Mouse (Mus musculus) hematopoietic multipotent progenitor cell, adult 10-12 weeks (in vitro differentiated cells): Measurements from ENCODE around the gene Dmwd. TPM values are rescaled to one million over a fixed set of nuclear protein-coding genes. Genes with fewer than 3 reads are reported as not detected.

Experiments used
- polyA plus RNA-seq: library from polyadenylated mRNA; stranded (reverse); fragments of >175 nt; gene quantifications from 2 replicates; pipeline ENCODE4 v1.2.3, GENCODE M21; 2012; ENCODE audit warnings: low replicate concordance

Dmwd gene
- polyA plus RNA-seq: 15.1 and 17.4 TPM in 2 replicates

DNA sequence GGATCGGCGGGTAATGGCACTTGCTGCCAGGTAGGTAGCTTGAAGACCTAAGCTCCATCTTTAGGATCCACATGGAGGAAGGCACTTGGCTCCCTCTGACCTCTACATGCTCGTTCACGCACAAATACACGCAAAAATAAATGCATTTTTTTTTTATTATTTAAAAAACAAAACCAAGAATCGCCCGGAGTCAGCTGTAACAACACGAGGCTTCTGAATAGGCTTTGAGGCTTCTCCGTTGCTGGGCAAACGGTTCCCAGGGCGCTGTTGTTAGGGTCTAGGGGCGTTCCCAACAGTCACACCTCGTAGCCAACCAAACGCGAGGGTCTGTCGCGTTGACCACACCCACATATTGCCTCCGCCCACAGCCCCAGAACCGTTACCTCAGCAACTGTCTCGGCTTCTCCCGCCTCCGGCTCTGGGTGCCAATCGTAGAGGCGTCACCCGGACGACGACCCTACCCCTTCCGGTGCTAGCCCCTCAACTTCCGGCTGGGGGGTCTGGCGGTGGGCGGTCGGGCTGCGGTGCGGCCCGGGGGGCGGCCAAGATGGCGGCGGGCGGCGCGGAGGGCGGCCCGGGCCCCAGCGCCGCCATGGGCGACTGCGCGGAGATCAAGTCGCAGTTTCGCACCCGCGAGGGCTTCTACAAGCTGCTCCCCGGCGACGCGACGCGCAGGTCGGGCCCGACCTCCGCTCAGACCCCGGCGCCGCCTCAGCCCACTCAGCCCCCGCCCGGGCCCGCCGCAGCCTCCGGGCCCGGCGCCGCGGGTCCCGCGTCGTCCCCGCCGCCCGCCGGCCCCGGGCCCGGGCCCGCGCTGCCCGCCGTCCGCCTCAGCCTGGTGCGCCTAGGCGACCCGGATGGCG is at the start of gene Dmwd:
Dmwd (plus strand) TSS at position 505 of the 863 bp plus-strand sequence.

DNA sequence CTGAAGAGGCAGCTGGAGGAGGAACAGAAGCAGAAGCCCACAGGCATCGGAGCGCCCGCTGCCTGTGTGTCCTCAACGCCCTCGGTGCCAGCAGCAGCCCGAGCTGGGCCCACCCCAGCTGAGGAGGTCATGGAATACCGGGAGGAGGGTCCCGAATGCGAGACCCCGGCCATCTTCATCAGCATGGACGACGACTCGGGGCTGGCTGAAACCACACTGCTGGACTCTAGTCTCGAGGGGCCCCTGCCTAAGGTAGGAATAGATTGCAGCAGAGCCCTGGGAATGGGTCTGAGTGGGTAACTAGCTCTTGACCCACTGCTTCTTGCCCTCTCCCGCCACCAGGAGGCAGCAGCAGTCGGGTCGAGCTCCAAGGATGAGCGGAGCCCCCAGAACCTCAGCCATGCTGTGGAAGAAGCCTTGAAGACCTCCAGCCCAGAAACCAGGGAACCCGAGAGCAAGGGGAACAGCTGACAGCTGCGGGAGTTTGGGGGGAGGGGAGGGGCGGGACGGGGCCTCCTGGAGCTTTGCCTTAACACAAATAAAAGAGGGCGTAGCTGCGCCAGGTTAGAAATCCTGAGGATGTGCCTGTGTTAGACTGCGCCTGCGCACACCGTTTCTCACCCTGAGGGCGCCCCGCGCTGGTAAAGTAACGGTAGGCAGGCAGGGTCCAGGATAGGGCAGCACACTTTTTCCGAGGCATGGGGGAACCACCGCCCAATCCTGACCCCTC is 21.8 kb upstream of the Dmwd start, which contains the start of gene Rsph6a:
Rsph6a (plus strand) TSS at position 644 of the 730 bp plus-strand sequence.

GRCm38 (mm10) chr7:19083701-19084100 is 7.7 kb downstream of the Dmwd start, which contains the start of gene Dmpk:
Gene Dmpk (plus strand): TSS chr7:19083849.

DNA sequence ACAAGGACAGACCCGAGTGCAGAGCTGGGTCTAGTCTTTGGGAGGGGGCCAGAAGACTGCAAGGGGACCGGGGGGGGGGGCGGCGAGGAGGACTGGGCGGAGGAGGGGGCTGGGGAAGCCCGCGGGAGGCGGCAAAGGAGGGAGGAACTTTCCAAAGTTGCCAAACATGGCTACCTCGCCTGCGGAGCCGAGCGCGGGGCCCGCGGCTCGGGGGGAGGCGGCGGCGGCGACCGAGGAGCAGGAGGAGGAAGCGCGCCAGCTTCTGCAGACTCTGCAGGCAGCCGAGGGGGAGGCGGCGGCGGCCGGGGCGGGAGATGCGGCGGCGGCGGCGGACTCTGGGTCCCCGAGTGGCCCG is 18.4 kb downstream of the Dmwd start, which contains the start of gene Six5:
Six5 (plus strand) TSS at position 124 of the 355 bp plus-strand sequence.

GRCm38 (mm10) chr7:19118028-19118771 is 42.2 kb downstream of the Dmwd start, which contains the start of gene Gm4969:
Gene Gm4969 (minus strand): TSS chr7:19118368.

GRCm38 (mm10) chr7:19119631-19120429 is 43.8 kb downstream of the Dmwd start, which contains the start of gene Fbxo46:
Gene Fbxo46 (plus strand): TSS chr7:19119859.

Other genes starting within 250 kb of the Dmwd start
- gene Mill2, start 236.3 kb upstream of the Dmwd start, polyA plus RNA-seq: 0.06 TPM in 1 of 2 replicates, not detected in the other
- 59.9 and 79.7 TPM in 2 replicates for gene Pglyrp1, start 204.9 kb upstream of the Dmwd start, polyA plus RNA-seq
- gene Ccdc61, start 165.8 kb upstream of the Dmwd start, polyA plus RNA-seq: 62.1 and 110 TPM in 2 replicates
- gene Nova2, start 150.3 kb upstream of the Dmwd start, polyA plus RNA-seq: 0.02 and 0.20 TPM in 2 replicates
- not detected in 2 replicates for gene Nanos2, start 88.8 kb upstream of the Dmwd start, polyA plus RNA-seq
- gene Mypop, start 85.0 kb upstream of the Dmwd start, polyA plus RNA-seq: 3.4 and 13.9 TPM in 2 replicates
- gene Irf2bp1, start 72.2 kb upstream of the Dmwd start, polyA plus RNA-seq: 75.0 and 178 TPM in 2 replicates
- gene Foxa3, start 52.7 kb upstream of the Dmwd start, polyA plus RNA-seq: not detected in 2 replicates
- 121 and 207 TPM in 2 replicates for gene Sympk, start 51.9 kb upstream of the Dmwd start, polyA plus RNA-seq
- gene Rsph6a, start 21.5 kb upstream of the Dmwd start, polyA plus RNA-seq: not detected in 2 replicates
- gene Dmpk, start 7.6 kb downstream of the Dmwd start, polyA plus RNA-seq: 18.5 and 28.2 TPM in 2 replicates
- 4.5 and 6.4 TPM in 2 replicates for gene Six5, start 18.4 kb downstream of the Dmwd start, polyA plus RNA-seq
- not detected in 2 replicates for gene Gm4969, start 42.1 kb downstream of the Dmwd start, polyA plus RNA-seq
- 50.1 and 51.2 TPM in 2 replicates for gene Fbxo46, start 43.6 kb downstream of the Dmwd start, polyA plus RNA-seq
- 12.3 and 19.0 TPM in 2 replicates for gene Qpctl, start 73.1 kb downstream of the Dmwd start, polyA plus RNA-seq
- gene Snrpd2, start 73.5 kb downstream of the Dmwd start, polyA plus RNA-seq: 6.7 and 34.5 TPM in 2 replicates
- 0.05 TPM in 1 of 2 replicates, not detected in the other for gene Gipr, start 89.9 kb downstream of the Dmwd start, polyA plus RNA-seq
- gene Eml2, start 100.2 kb downstream of the Dmwd start, polyA plus RNA-seq: 17.2 and 24.3 TPM in 2 replicates
- 4.4 and 9.2 TPM in 2 replicates for gene Gpr4, start 136.3 kb downstream of the Dmwd start, polyA plus RNA-seq
- gene Opa3, start 152.1 kb downstream of the Dmwd start, polyA plus RNA-seq: 10.2 and 13.2 TPM in 2 replicates
- gene Vasp, start 195.6 kb downstream of the Dmwd start, polyA plus RNA-seq: 536 and 1,501 TPM in 2 replicates
- gene Ppm1n, start 203.8 kb downstream of the Dmwd start, polyA plus RNA-seq: 2.9 and 4.4 TPM in 2 replicates
- gene Rtn2, start 206.4 kb downstream of the Dmwd start, polyA plus RNA-seq: 0.56 and 0.73 TPM in 2 replicates
- 4.3 and 21.6 TPM in 2 replicates for gene Fosb, start 233.8 kb downstream of the Dmwd start, polyA plus RNA-seq